ENCODE assay signal across 10 mouse cellular contexts in genomic region chr2:7060490-7061105, GRCm38 (mm10).
DNase-seq lines count a peak whose midpoint lies in the region; ATAC-seq and TF ChIP-seq lines count a peak whose summit lies in the region.
"Had no signal": no experiment of that assay in that cellular context is flagged by ENCODE, and none has a peak within 500 bp of the region (broad histone marks: within the 10 kb centered on the region; RNA-seq: fewer than 3 reads in every experiment).

No protein-coding gene starts in this region.

- H3K4me1 ChIP-seq in embryonic facial prominence, embryonic 14.5 days (ENCODE audit: control insufficient read depth, insufficient read depth, low read length), result 0 out of 2 replicates have a peak, but pooled peaks cover 9% of the 10 kb centered on the region
- peaks cover 17% of the 10 kb centered on the region for H3K4me1 ChIP-seq in embryonic facial prominence, embryonic 10.5 days
- no peaks in the 10 kb centered on the region for H3K4me1 ChIP-seq in kidney, postnatal 0 days (replicated peaks; ENCODE audit: insufficient read depth, low read length)
- peaks cover 14% of the 10 kb centered on the region for H3K4me1 ChIP-seq in kidney, embryonic 15.5 days
- peaks cover 5% of the 10 kb centered on the region for H3K4me1 ChIP-seq in brown adipose tissue, adult 24 weeks (ENCODE audit: control insufficient read depth, insufficient read depth, insufficient read length, low read length)
- no peaks in the 10 kb centered on the region for H3K4me1 ChIP-seq in liver, embryonic 11.5 days (replicated peaks; ENCODE audit: control insufficient read depth, insufficient read depth, low read length)

- no peak overlapping the region for H3K4me2 ChIP-seq in embryonic facial prominence, embryonic 14.5 days (ENCODE audit: low read depth, low read length)
- H3K4me2 ChIP-seq in kidney, postnatal 0 days (ENCODE audit: low read length), result no peak overlapping the region
- H3K4me2 ChIP-seq in kidney, embryonic 15.5 days, result no peak overlapping the region
- H3K4me2 ChIP-seq in liver, embryonic 11.5 days, result no peak overlapping the region
- H3K4me2 ChIP-seq: limb, embryonic 13.5 days had no signal

- H3K36me3 ChIP-seq in embryonic facial prominence, embryonic 14.5 days (ENCODE audit: control insufficient read depth, insufficient read depth, low read length), result no peaks in the 10 kb centered on the region
- no peaks in the 10 kb centered on the region for H3K36me3 ChIP-seq in embryonic facial prominence, embryonic 10.5 days (replicated peaks)
- H3K36me3 ChIP-seq in kidney, postnatal 0 days (ENCODE audit: insufficient read depth, low read length), result no peaks in the 10 kb centered on the region
- no peaks in the 10 kb centered on the region for H3K36me3 ChIP-seq in kidney, embryonic 15.5 days
- no peaks in the 10 kb centered on the region for H3K36me3 ChIP-seq in liver, embryonic 11.5 days (ENCODE audit: control insufficient read depth, insufficient read depth, low read length)
- H3K36me3 ChIP-seq: limb, embryonic 13.5 days had no signal

- no peak for TF ChIP-seq CTCF in kidney, postnatal 0 days (IDR thresholded peaks at IDR 0.05; ENCODE audit: low read depth)

- no peak overlapping the region for H3K9ac ChIP-seq in embryonic facial prominence, embryonic 14.5 days (ENCODE audit: low read depth, low read length)
- H3K9ac ChIP-seq in kidney, postnatal 0 days (ENCODE audit: low read depth, low read length), result no peak overlapping the region
- H3K9ac ChIP-seq in kidney, embryonic 15.5 days, result no peak overlapping the region
- H3K9ac ChIP-seq in liver, embryonic 11.5 days (ENCODE audit: low read depth, low read length), result no peak overlapping the region
- H3K9ac ChIP-seq: limb, embryonic 13.5 days had no signal

- no peaks in the 10 kb centered on the region for H3K27me3 ChIP-seq in embryonic facial prominence, embryonic 14.5 days (replicated peaks; ENCODE audit: control insufficient read depth, insufficient read depth, low read length)
- 0 out of 2 replicates have a peak, but pooled peaks cover 3% of the 10 kb centered on the region for H3K27me3 ChIP-seq in embryonic facial prominence, embryonic 10.5 days (replicated peaks; ENCODE audit: low read depth, poor library complexity, severe bottlenecking)
- H3K27me3 ChIP-seq in kidney, postnatal 0 days (ENCODE audit: insufficient read depth, low read length), result no peaks in the 10 kb centered on the region
- H3K27me3 ChIP-seq in kidney, embryonic 15.5 days, result no peaks in the 10 kb centered on the region
- H3K27me3 ChIP-seq in liver, embryonic 11.5 days (replicated peaks; ENCODE audit: control insufficient read depth, insufficient read depth, low read length), result no peaks in the 10 kb centered on the region
- H3K27me3 ChIP-seq: limb, embryonic 13.5 days had no signal

- H3K4me3 ChIP-seq in embryonic facial prominence, embryonic 14.5 days (ENCODE audit: low read depth, low read length), result no peak overlapping the region
- H3K4me3 ChIP-seq in embryonic facial prominence, embryonic 10.5 days, result no peak overlapping the region
- H3K4me3 ChIP-seq in kidney, postnatal 0 days (replicated peaks; ENCODE audit: low read depth, low read length), result no peak overlapping the region
- H3K4me3 ChIP-seq in kidney, embryonic 15.5 days (replicated peaks), result no peak overlapping the region
- no peak overlapping the region for H3K4me3 ChIP-seq in brown adipose tissue, adult 24 weeks (ENCODE audit: insufficient read depth, low read depth, low read length)
- H3K4me3 ChIP-seq in liver, embryonic 11.5 days (ENCODE audit: low read depth, low read length), result no peak overlapping the region
- H3K4me3 ChIP-seq: limb, embryonic 13.5 days had no signal

- ATAC-seq in embryonic facial prominence, embryonic 14.5 days (ENCODE audit: low read depth), result no peak
- ATAC-seq in kidney, postnatal 0 days (replicated peaks; ENCODE audit: low FRiP score, low read depth), result no peak
- ATAC-seq in kidney, embryonic 15.5 days (replicated peaks; ENCODE audit: low FRiP score), result no peak
- ATAC-seq in liver, embryonic 11.5 days (replicated peaks; ENCODE audit: low FRiP score), result no peak

- peak; percentile 52 for DNase-seq in embryonic facial prominence, embryonic 14.5 days (ENCODE audit: low spot score)
- no peak for DNase-seq in embryonic facial prominence, embryonic 10.5 days (ENCODE audit: low spot score)
- DNase-seq in kidney, postnatal 0 days (ENCODE audit: low spot score), result peak; percentile 32
- DNase-seq in lung, postnatal 10 days, result peak; percentile 46
- no peak for DNase-seq in liver, embryonic 11.5 days (ENCODE audit: low spot score)
- no peak for DNase-seq in T-cell, adult 2 months (ENCODE audit: low spot score)
- DNase-seq: thymus, postnatal 14 days had no signal

- WGBS in embryonic facial prominence, embryonic 14.5 days, result 68% methylated on average over 7 of the region's 7 CpGs
- WGBS in embryonic facial prominence, embryonic 10.5 days, result 87% methylated on average over 7 of the region's 7 CpGs
- 65% methylated on average over 7 of the region's 7 CpGs for WGBS in kidney, postnatal 0 days
- 71% methylated on average over 7 of the region's 7 CpGs for WGBS in kidney, embryonic 15.5 days
- WGBS in liver, embryonic 11.5 days, result 82% methylated on average over 7 of the region's 7 CpGs

- no peak overlapping the region for H3K27ac ChIP-seq in embryonic facial prominence, embryonic 14.5 days (replicated peaks; ENCODE audit: low read depth, low read length)
- H3K27ac ChIP-seq in embryonic facial prominence, embryonic 10.5 days (replicated peaks), result no peak overlapping the region
- no peak overlapping the region for H3K27ac ChIP-seq in kidney, postnatal 0 days
- no peak overlapping the region for H3K27ac ChIP-seq in kidney, embryonic 15.5 days
- H3K27ac ChIP-seq in brown adipose tissue, adult 24 weeks (replicated peaks; ENCODE audit: low read depth, low read length), result peak overlapping the region; percentile 38; the same call in 1 of the 2 replicates
- H3K27ac ChIP-seq in liver, embryonic 11.5 days (ENCODE audit: low read depth, low read length), result no peak overlapping the region
- H3K27ac ChIP-seq: limb, embryonic 13.5 days had no signal

- H3K9me3 ChIP-seq in embryonic facial prominence, embryonic 14.5 days (ENCODE audit: control insufficient read depth, low read length), result no peaks in the 10 kb centered on the region
- H3K9me3 ChIP-seq in embryonic facial prominence, embryonic 10.5 days, result no peaks in the 10 kb centered on the region
- no peaks in the 10 kb centered on the region for H3K9me3 ChIP-seq in kidney, postnatal 0 days (replicated peaks; ENCODE audit: low read length)
- H3K9me3 ChIP-seq in kidney, embryonic 15.5 days (replicated peaks), result no peaks in the 10 kb centered on the region
- no peaks in the 10 kb centered on the region for H3K9me3 ChIP-seq in liver, embryonic 11.5 days (ENCODE audit: control insufficient read depth, low read length)
- H3K9me3 ChIP-seq: limb, embryonic 13.5 days had no signal

Comparison
In these comparisons a context has a peak if more than half of its experiments do, and no peak if none do; other contexts are left out.
1. DNase-seq: peak in embryonic facial prominence, embryonic 14.5 days (single experiment), kidney, postnatal 0 days (single experiment) and lung, postnatal 10 days (single experiment); none in embryonic facial prominence, embryonic 10.5 days (single experiment), liver, embryonic 11.5 days (single experiment) and T-cell, adult 2 months (single experiment).